Mouse (Mus musculus): ENCODE results near the gene Fshb. TPM values are rescaled to one million over a fixed set of nuclear protein-coding genes. Genes with fewer than 3 reads are reported as not detected.

The Fshb gene
- not detected in 2 replicates for polyA plus RNA-seq (2016; fragmentation: Nextera tagmentation; extraction: Ambion mirVana)

GRCm38 (mm10) chr2:107059556-107059955, at the start of gene Fshb:
Gene Fshb, minus strand, starts transcription at chr2:107059656.
- H3K27ac ChIP-seq (replicated peaks), result no peak within 1 kb of the TSS
- no peaks in the 10 kb centered on the region for H3K4me1 ChIP-seq
- 79% methylated on average over 4 of the region's 4 CpGs for WGBS
- no peaks in the 10 kb centered on the region for H3K9me3 ChIP-seq
- H3K27me3 ChIP-seq (replicated peaks; ENCODE audit: low read depth, poor library complexity, severe bottlenecking), result no peaks in the 10 kb centered on the region
- no peak for DNase-seq (ENCODE audit: low spot score)
- no peak within 1 kb of the TSS for H3K4me3 ChIP-seq
- H3K36me3 ChIP-seq (replicated peaks), result no peaks in the 10 kb centered on the region

- no peaks in the 10 kb centered on the region for H3K9me3 ChIP-seq
- H3K27ac ChIP-seq (replicated peaks), result no peak overlapping the region
- DNase-seq (ENCODE audit: low spot score), result no peak
- no peaks in the 10 kb centered on the region for H3K36me3 ChIP-seq (replicated peaks)
- WGBS, result 14% methylated on average over 2 of the region's 2 CpGs
- H3K27me3 ChIP-seq (replicated peaks; ENCODE audit: low read depth, poor library complexity, severe bottlenecking), result no peaks in the 10 kb centered on the region
- no peaks in the 10 kb centered on the region for H3K4me1 ChIP-seq
- no peak overlapping the region for H3K4me3 ChIP-seq
These were observed 24.8 kb upstream of the Fshb start for GRCm38 (mm10) chr2:107084256-107084655.

- Histone ChIP-seq H3K27me3 (replicated peaks; ENCODE audit: low read depth, poor library complexity, severe bottlenecking) (no peaks in the 10 kb centered on the region), H3K4me3 (no peak overlapping the region), H3K27ac (replicated peaks) (no peak overlapping the region), H3K36me3 (replicated peaks) (no peaks in the 10 kb centered on the region), H3K9me3 (no peaks in the 10 kb centered on the region), H3K4me1 (no peaks in the 10 kb centered on the region)
- DNase-seq (ENCODE audit: low spot score), result peak; percentile 42
- WGBS, result 54% methylated on average over 14 of the region's 14 CpGs
These were observed 23.8 kb upstream of the Fshb start for GRCm38 (mm10) chr2:107083071-107083885.

- Histone ChIP-seq H3K27me3 (replicated peaks; ENCODE audit: low read depth, poor library complexity, severe bottlenecking) (no peaks in the 10 kb centered on the region), H3K36me3 (replicated peaks) (no peaks in the 10 kb centered on the region), H3K27ac (replicated peaks) (no peak overlapping the region), H3K9me3 (no peaks in the 10 kb centered on the region), H3K4me1 (no peaks in the 10 kb centered on the region; the same call in 1 of the 2 replicates), H3K4me3 (no peak overlapping the region)
- WGBS, result 46% methylated on average over 2 of the region's 2 CpGs
- DNase-seq (ENCODE audit: low spot score), result no peak
These were observed 3.8 kb upstream of the Fshb start for GRCm38 (mm10) chr2:107063260-107063659.

- Histone ChIP-seq H3K4me1 (no peaks in the 10 kb centered on the region), H3K27ac (replicated peaks) (no peak overlapping the region), H3K36me3 (replicated peaks) (no peaks in the 10 kb centered on the region), H3K9me3 (no peaks in the 10 kb centered on the region), H3K27me3 (replicated peaks; ENCODE audit: low read depth, poor library complexity, severe bottlenecking) (no peaks in the 10 kb centered on the region), H3K4me3 (no peak overlapping the region)
- DNase-seq (ENCODE audit: low spot score), result no peak
These were observed 13.5 kb downstream of the Fshb start for GRCm38 (mm10) chr2:107045955-107046354.

GRCm38 (mm10) chr2:107040816-107041215, 18.6 kb downstream of the Fshb start:
- no peaks in the 10 kb centered on the region for H3K36me3 ChIP-seq (replicated peaks)
- no peak overlapping the region for H3K4me3 ChIP-seq
- H3K9me3 ChIP-seq, result no peaks in the 10 kb centered on the region
- no peaks in the 10 kb centered on the region for H3K27me3 ChIP-seq (replicated peaks; ENCODE audit: low read depth, poor library complexity, severe bottlenecking)
- no peaks in the 10 kb centered on the region for H3K4me1 ChIP-seq
- 88% methylated on average over 4 of the region's 4 CpGs for WGBS
- DNase-seq (ENCODE audit: low spot score), result no peak
- H3K27ac ChIP-seq (replicated peaks), result no peak overlapping the region

GRCm38 (mm10) chr2:107035980-107036379, 23.5 kb downstream of the Fshb start:
- Histone ChIP-seq H3K4me1 (no peaks in the 10 kb centered on the region), H3K9me3 (no peaks in the 10 kb centered on the region), H3K27ac (replicated peaks) (no peak overlapping the region), H3K27me3 (replicated peaks; ENCODE audit: low read depth, poor library complexity, severe bottlenecking) (no peaks in the 10 kb centered on the region), H3K4me3 (no peak overlapping the region), H3K36me3 (replicated peaks) (no peaks in the 10 kb centered on the region)
- DNase-seq (ENCODE audit: low spot score), result no peak
- WGBS, result 89% methylated on average over 2 of the region's 2 CpGs

- H3K27me3 ChIP-seq (replicated peaks; ENCODE audit: low read depth, poor library complexity, severe bottlenecking), result no peaks in the 10 kb centered on the region
- no peaks in the 10 kb centered on the region for H3K4me1 ChIP-seq
- H3K27ac ChIP-seq (replicated peaks), result no peak overlapping the region
- DNase-seq (ENCODE audit: low spot score), result no peak
- no peak overlapping the region for H3K4me3 ChIP-seq
- no peaks in the 10 kb centered on the region for H3K9me3 ChIP-seq
- WGBS, result 81% methylated on average over 4 of the region's 4 CpGs
- no peaks in the 10 kb centered on the region for H3K36me3 ChIP-seq (replicated peaks)
These were observed 34.8 kb downstream of the Fshb start for GRCm38 (mm10) chr2:107024694-107025093.

GRCm38 (mm10) chr2:107022713-107023112, 36.7 kb downstream of the Fshb start:
- no peaks in the 10 kb centered on the region for H3K27me3 ChIP-seq (replicated peaks; ENCODE audit: low read depth, poor library complexity, severe bottlenecking)
- no peaks in the 10 kb centered on the region for H3K4me1 ChIP-seq
- H3K27ac ChIP-seq (replicated peaks), result no peak overlapping the region
- no peaks in the 10 kb centered on the region for H3K36me3 ChIP-seq (replicated peaks)
- 95% methylated on average over 5 of the region's 5 CpGs for WGBS
- no peak for DNase-seq (ENCODE audit: low spot score)
- no peaks in the 10 kb centered on the region for H3K9me3 ChIP-seq
- no peak overlapping the region for H3K4me3 ChIP-seq

- Histone ChIP-seq H3K4me1 (no peaks in the 10 kb centered on the region; the same call in 1 of the 2 replicates), H3K27me3 (replicated peaks; ENCODE audit: low read depth, poor library complexity, severe bottlenecking) (no peaks in the 10 kb centered on the region), H3K9me3 (no peaks in the 10 kb centered on the region), H3K27ac (replicated peaks) (no peak overlapping the region), H3K36me3 (replicated peaks) (no peaks in the 10 kb centered on the region), H3K4me3 (no peak overlapping the region)
- no peak for DNase-seq (ENCODE audit: low spot score)
- WGBS, result 79% methylated on average over 2 of the region's 2 CpGs
These were observed 40.1 kb downstream of the Fshb start for GRCm38 (mm10) chr2:107019331-107019730.

- H3K36me3 ChIP-seq (replicated peaks), result no peaks in the 10 kb centered on the region
- H3K9me3 ChIP-seq, result no peaks in the 10 kb centered on the region
- 87% methylated on average over 4 of the region's 4 CpGs for WGBS
- H3K4me1 ChIP-seq, result no peaks in the 10 kb centered on the region; the same call in 1 of the 2 replicates
- H3K27me3 ChIP-seq (replicated peaks; ENCODE audit: low read depth, poor library complexity, severe bottlenecking), result no peaks in the 10 kb centered on the region
- H3K27ac ChIP-seq (replicated peaks), result no peak overlapping the region
- no peak overlapping the region for H3K4me3 ChIP-seq
- no peak for DNase-seq (ENCODE audit: low spot score)
These were observed 46.3 kb downstream of the Fshb start for GRCm38 (mm10) chr2:107013161-107013560.

GRCm38 (mm10) chr2:107012318-107012717, 47.1 kb downstream of the Fshb start:
- Histone ChIP-seq H3K4me3 (no peak overlapping the region), H3K27me3 (replicated peaks; ENCODE audit: low read depth, poor library complexity, severe bottlenecking) (no peaks in the 10 kb centered on the region), H3K4me1 (no peaks in the 10 kb centered on the region; the same call in 1 of the 2 replicates), H3K36me3 (replicated peaks) (no peaks in the 10 kb centered on the region), H3K9me3 (no peaks in the 10 kb centered on the region), H3K27ac (replicated peaks) (no peak overlapping the region)
- DNase-seq (ENCODE audit: low spot score), result no peak
- whole genome bisulfite sequencing, result 92% methylated on average over 4 of the region's 4 CpGs

- Histone ChIP-seq H3K4me3 (no peak overlapping the region), H3K36me3 (replicated peaks) (no peaks in the 10 kb centered on the region), H3K4me1 (no peaks in the 10 kb centered on the region), H3K27me3 (replicated peaks; ENCODE audit: low read depth, poor library complexity, severe bottlenecking) (no peaks in the 10 kb centered on the region), H3K9me3 (no peaks in the 10 kb centered on the region), H3K27ac (replicated peaks) (no peak overlapping the region)
- no peak for DNase-seq (ENCODE audit: low spot score)
- WGBS, result 82% methylated on average over 6 of the region's 6 CpGs
These were observed 49.3 kb downstream of the Fshb start for GRCm38 (mm10) chr2:107010160-107010559.

Measured in embryonic facial prominence, embryonic 10.5 days (tissue).